Mouse (Mus musculus): ENCODE data around the gene Pstpip1. TPM values are rescaled to one million over a fixed set of nuclear protein-coding genes. Genes with fewer than 3 reads are reported as not detected.

Gene Pstpip1
- total and polyA plus RNA-seq, 3 experiments: 8.1 to 32.0 (median 15.6) TPM

- no peak for TF ChIP-seq SMC3 (IDR thresholded peaks at IDR 0.05; ENCODE audit: low read depth, low read length)
- no peak for TF ChIP-seq CHD1 (IDR thresholded peaks at IDR 0.05; ENCODE audit: low read depth, low read length)
- TF ChIP-seq MXI1 (IDR thresholded peaks at IDR 0.05; ENCODE audit: low read depth, low read length): no peak
- no peak for TF ChIP-seq GABPA (IDR thresholded peaks at IDR 0.05; ENCODE audit: insufficient replicate concordance, low read depth, low read length)
- TF ChIP-seq MAFK (IDR thresholded peaks at IDR 0.05; ENCODE audit: insufficient replicate concordance, low read length): no peak
Observed at GRCm38 (mm10) chr9:56165377-56165776, 75.6 kb downstream of the Pstpip1 start, which contains the start of gene Tspan3 (continued).

DNA sequence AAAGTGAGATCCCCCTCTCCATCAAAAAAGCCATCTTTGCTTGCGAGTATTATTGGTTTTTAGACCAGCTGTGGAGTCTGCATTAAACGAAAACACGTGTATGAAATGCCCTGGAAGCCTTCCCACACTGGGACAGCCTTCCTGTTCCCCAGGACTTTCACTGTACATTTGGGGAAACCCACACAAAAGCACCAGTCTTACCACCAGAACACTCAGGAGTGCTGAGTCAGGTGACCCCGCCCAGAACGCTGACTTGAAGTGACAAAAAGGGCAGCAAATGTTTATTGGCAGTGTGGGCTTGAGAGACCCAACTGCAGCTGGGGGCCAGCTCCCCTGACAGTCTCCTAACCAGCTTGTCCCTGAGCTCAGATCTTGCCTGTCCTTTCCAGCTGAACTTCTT lies 76.4 kb downstream of the Pstpip1 start:
- H3K9ac ChIP-seq (ENCODE audit: insufficient read depth, low read depth): no peak overlapping the region
- in situ Hi-C loops (cut with MboI; ENCODE audit: low pct_ligation_motif_present, low pct_unique_long_range_greater_than_20kb, low sequenced_read_pairs) (no loop called here), dilution Hi-C loops (cut with MboI; ENCODE audit: extremely low pct_ligation_motif_present, extremely low pct_unique_long_range_greater_than_20kb, low sequenced_read_pairs) (no loop called here)
- no peak overlapping the region for H3K27ac ChIP-seq (ENCODE audit: insufficient read depth, low read depth)
- no peak overlapping the region for H3K4me3 ChIP-seq (replicated peaks in 1 of 3; ENCODE audit: low read depth in 2 of 3, low read length in 2 of 3, poor library complexity in 1 of 3)
- no peak for TF ChIP-seq HCFC1 (IDR thresholded peaks at IDR 0.05; ENCODE audit: low read depth, low read length)
- TF ChIP-seq CHD1 (IDR thresholded peaks at IDR 0.05; ENCODE audit: low read depth, low read length): no peak
- no peak for TF ChIP-seq SIN3A (IDR thresholded peaks at IDR 0.05; ENCODE audit: low read length)
- TF ChIP-seq USF1 (IDR thresholded peaks at IDR 0.05; ENCODE audit: low read depth, low read length): 0 out of 2 replicates have a peak, but pooled peaks have one; percentile 3
- no peak for TF ChIP-seq JUND (conservative IDR thresholded peaks at IDR 0.05; ENCODE audit: low read depth, low read length)
- TF ChIP-seq MAFK (IDR thresholded peaks at IDR 0.05; ENCODE audit: insufficient replicate concordance, low read length): peak; percentile 64; the same call in 1 of the 2 replicates
- no peak for TF ChIP-seq ZKSCAN1 (IDR thresholded peaks at IDR 0.05; ENCODE audit: borderline replicate concordance, low read depth, low read length)
- no peak for TF ChIP-seq RAD21 (IDR thresholded peaks at IDR 0.05; ENCODE audit: low read depth, low read length)
- H3K79me2 ChIP-seq (replicated peaks; ENCODE audit: control insufficient read depth, extremely low read depth, insufficient read depth, poor library complexity, severe bottlenecking): no peaks in the 10 kb centered on the region
- no peaks in the 10 kb centered on the region for H3K27me3 ChIP-seq (replicated peaks)
- no peak for DNase-seq (ENCODE audit: extremely low read depth)
- H3K36me3 ChIP-seq (replicated peaks in 1 of 2; ENCODE audit: control insufficient read depth in 1 of 2, insufficient read depth in 1 of 2, low read length in 1 of 2): no peaks in the 10 kb centered on the region
- peaks cover 5% of the 10 kb centered on the region for H3K9me3 ChIP-seq (replicated peaks; ENCODE audit: low read length)
- H3K4me2 ChIP-seq (ENCODE audit: insufficient read depth, low read depth, poor library complexity, severe bottlenecking): no peak overlapping the region
- peaks cover 9 to 41% of the 10 kb centered on the region in 2 experiments; a peak in 3 of 4 replicates for H3K4me1 ChIP-seq (ENCODE audit: control insufficient read depth in 1 of 2, insufficient read depth in 2 of 2)

- no peaks in the 10 kb centered on the region for H3K36me3 ChIP-seq (replicated peaks in 1 of 2; ENCODE audit: control insufficient read depth in 1 of 2, insufficient read depth in 1 of 2, low read length in 1 of 2)
- TF ChIP-seq CHD2 (IDR thresholded peaks at IDR 0.05; ENCODE audit: low read length) (no peak), MEF2A (IDR thresholded peaks at IDR 0.05; ENCODE audit: borderline replicate concordance, low read depth, low read length) (no peak), ZC3H11A (IDR thresholded peaks at IDR 0.05; ENCODE audit: low read depth, low read length) (no peak), NRF1 (IDR thresholded peaks at IDR 0.05; ENCODE audit: low read depth, low read length) (no peak), HCFC1 (IDR thresholded peaks at IDR 0.05; ENCODE audit: low read depth, low read length) (no peak)
- no peak overlapping the region for H3K9ac ChIP-seq (ENCODE audit: insufficient read depth, low read depth)
- no peak overlapping the region for H3K4me2 ChIP-seq (ENCODE audit: insufficient read depth, low read depth, poor library complexity, severe bottlenecking)
- H3K27ac ChIP-seq (ENCODE audit: insufficient read depth, low read depth): no peak overlapping the region
- dilution Hi-C loops (cut with MboI; ENCODE audit: extremely low pct_ligation_motif_present, extremely low pct_unique_long_range_greater_than_20kb, low sequenced_read_pairs) (no loop called here), in situ Hi-C loops (cut with MboI; ENCODE audit: low pct_ligation_motif_present, low pct_unique_long_range_greater_than_20kb, low sequenced_read_pairs) (no loop called here)
- peaks cover 9 to 31% of the 10 kb centered on the region in 2 experiments; a peak in 3 of 4 replicates for H3K4me1 ChIP-seq (ENCODE audit: control insufficient read depth in 1 of 2, insufficient read depth in 2 of 2)
- no peak for DNase-seq (ENCODE audit: extremely low read depth)
- H3K9me3 ChIP-seq (replicated peaks; ENCODE audit: low read length): peaks cover 5% of the 10 kb centered on the region
- H3K27me3 ChIP-seq (replicated peaks): no peaks in the 10 kb centered on the region
- no peaks in the 10 kb centered on the region for H3K79me2 ChIP-seq (replicated peaks; ENCODE audit: control insufficient read depth, extremely low read depth, insufficient read depth, poor library complexity, severe bottlenecking)
- no peak overlapping the region for H3K4me3 ChIP-seq (replicated peaks in 1 of 3; ENCODE audit: low read depth in 2 of 3, low read length in 2 of 3, poor library complexity in 1 of 3)
Observed at GRCm38 (mm10) chr9:56167690-56168089, 77.9 kb downstream of the Pstpip1 start.
